Mouse (Mus musculus): Measurements from ENCODE around the gene Ttc9b. TPM values are rescaled to one million over a fixed set of nuclear protein-coding genes. Genes with fewer than 3 reads are reported as not detected.

Gene Ttc9b
- polyA plus RNA-seq (2012; rRNA removed) = not detected in 2 replicates

GRCm38 (mm10) chr7:27653681-27654437 is at the start of gene Ttc9b:
Gene Ttc9b (plus strand): TSS chr7:27653915.

GRCm38 (mm10) chr7:27674522-27675221 is 21.0 kb downstream of the Ttc9b start, which contains the start of gene Map3k10:
Gene Map3k10 (minus strand): TSS chr7:27674598.

GRCm38 (mm10) chr7:27688815-27689612 is 35.3 kb downstream of the Ttc9b start, which contains the start of gene Zfp607b:
Gene Zfp607b (plus strand): TSS chr7:27689340.

Other genes starting within 250 kb of the Ttc9b start
- gene Sptbn4, start 206.2 kb upstream of the Ttc9b start, polyA plus RNA-seq (2012; rRNA removed) = 0.48 and 0.73 TPM in 2 replicates
- 144 and 146 TPM in 2 replicates for gene Blvrb, start 205.9 kb upstream of the Ttc9b start, polyA plus RNA-seq (2012; rRNA removed)
- gene Sertad3, start 180.1 kb upstream of the Ttc9b start, polyA plus RNA-seq (2012; rRNA removed) = 12.7 and 14.7 TPM in 2 replicates
- 51.6 and 54.1 TPM in 2 replicates for gene Sertad1, start 167.0 kb upstream of the Ttc9b start, polyA plus RNA-seq (2012; rRNA removed)
- 3.2 and 3.5 TPM in 2 replicates for gene Prx, start 154.6 kb upstream of the Ttc9b start, polyA plus RNA-seq (2012; rRNA removed)
- gene Hipk4, start 130.6 kb upstream of the Ttc9b start, polyA plus RNA-seq (2012; rRNA removed) = 2.8 and 2.9 TPM in 2 replicates
- 235 and 281 TPM in 2 replicates for gene Pld3, start 100.7 kb upstream of the Ttc9b start, polyA plus RNA-seq (2012; rRNA removed)
- gene 2310022A10Rik, start 100.7 kb upstream of the Ttc9b start, polyA plus RNA-seq (2012; rRNA removed) = 40.4 and 41.2 TPM in 2 replicates
- gene Akt2, start 62.4 kb upstream of the Ttc9b start, polyA plus RNA-seq (2012; rRNA removed) = 111 and 122 TPM in 2 replicates
- gene Map3k10, start 20.7 kb downstream of the Ttc9b start, polyA plus RNA-seq (2012; rRNA removed) = 54.5 and 69.7 TPM in 2 replicates
- 0.47 and 0.76 TPM in 2 replicates for gene Zfp607b, start 35.4 kb downstream of the Ttc9b start, polyA plus RNA-seq (2012; rRNA removed)
- 1.6 and 2.0 TPM in 2 replicates for gene Zfp60, start 77.5 kb downstream of the Ttc9b start, polyA plus RNA-seq (2012; rRNA removed)
- 0.33 and 0.41 TPM in 2 replicates for gene Zfp626, start 153.3 kb downstream of the Ttc9b start, polyA plus RNA-seq (2012; rRNA removed)
- gene Zfp59, start 184.7 kb downstream of the Ttc9b start, polyA plus RNA-seq (2012; rRNA removed) = 0.43 and 0.58 TPM in 2 replicates
- gene Zfp607a, start 203.6 kb downstream of the Ttc9b start, polyA plus RNA-seq (2012; rRNA removed) = 0.30 and 0.33 TPM in 2 replicates